25 mouse cellular contexts compared by ENCODE assay signal in genomic region chr13:36589092-36589491, GRCm38 (mm10).
DNase-seq lines count a peak whose midpoint lies in the region; ATAC-seq and TF ChIP-seq lines count a peak whose summit lies in the region.
"Had no signal": no experiment of that assay in that cellular context is flagged by ENCODE, and none has a peak within 500 bp of the region (broad histone marks: within the 10 kb centered on the region; RNA-seq: fewer than 3 reads in every experiment).

No protein-coding gene starts in this region.

- 54% methylated on average over 4 of the region's 4 CpGs for WGBS in embryonic facial prominence, embryonic 14.5 days
- WGBS in embryonic facial prominence, embryonic 10.5 days, result 53% methylated on average over 4 of the region's 4 CpGs
- WGBS in hindbrain, embryonic 12.5 days, result 58% methylated on average over 4 of the region's 4 CpGs
- 63% methylated on average over 4 of the region's 4 CpGs for WGBS in hindbrain, postnatal 0 days
- WGBS in midbrain, embryonic 13.5 days, result 39% methylated on average over 4 of the region's 4 CpGs
- WGBS in midbrain, embryonic 14.5 days, result 53% methylated on average over 4 of the region's 4 CpGs

- no peak for TF ChIP-seq CTCF in hindbrain, postnatal 0 days (IDR thresholded peaks at IDR 0.05; ENCODE audit: low read depth)
- no peak for TF ChIP-seq CTCF in brain, embryonic 14.5 days (IDR thresholded peaks at IDR 0.05; ENCODE audit: borderline replicate concordance, extremely low read depth, insufficient read depth, insufficient read length)

- H3K4me1 ChIP-seq in embryonic facial prominence, embryonic 14.5 days (ENCODE audit: control insufficient read depth, insufficient read depth, low read length), result no peaks in the 10 kb centered on the region
- peaks cover 5% of the 10 kb centered on the region for H3K4me1 ChIP-seq in embryonic facial prominence, embryonic 10.5 days
- peaks cover 4% of the 10 kb centered on the region for H3K4me1 ChIP-seq in hindbrain, embryonic 12.5 days
- H3K4me1 ChIP-seq in hindbrain, postnatal 0 days (ENCODE audit: insufficient read depth, low read length), result no peaks in the 10 kb centered on the region
- H3K4me1 ChIP-seq in midbrain, embryonic 13.5 days (replicated peaks), result peaks cover 5% of the 10 kb centered on the region
- peaks cover 6% of the 10 kb centered on the region; the same call in 1 of the 2 replicates for H3K4me1 ChIP-seq in midbrain, embryonic 14.5 days (ENCODE audit: control insufficient read depth, insufficient read depth, low read length)
- H3K4me1 ChIP-seq: embryonic facial prominence, embryonic 13.5 days had no signal

- TF ChIP-seq POLR2A in brain, embryonic 14.5 days (IDR thresholded peaks at IDR 0.05; ENCODE audit: borderline replicate concordance, extremely low read depth, insufficient read depth, insufficient read length, poor library complexity, severe bottlenecking), result no peak

- H3K9me3 ChIP-seq in embryonic facial prominence, embryonic 14.5 days (ENCODE audit: control insufficient read depth, low read length), result peaks cover 9% of the 10 kb centered on the region; the same call in 1 of the 2 replicates
- H3K9me3 ChIP-seq in embryonic facial prominence, embryonic 10.5 days, result 0 out of 2 replicates have a peak, but pooled peaks cover 7% of the 10 kb centered on the region
- peaks cover 6% of the 10 kb centered on the region; the same call in 1 of the 2 replicates for H3K9me3 ChIP-seq in hindbrain, embryonic 12.5 days (replicated peaks)
- no peaks in the 10 kb centered on the region for H3K9me3 ChIP-seq in hindbrain, postnatal 0 days (ENCODE audit: low read length)
- peaks cover 11% of the 10 kb centered on the region; the same call in 1 of the 2 replicates for H3K9me3 ChIP-seq in midbrain, embryonic 13.5 days
- peaks cover 12% of the 10 kb centered on the region for H3K9me3 ChIP-seq in midbrain, embryonic 14.5 days (ENCODE audit: control insufficient read depth, low read length)
- H3K9me3 ChIP-seq: embryonic facial prominence, embryonic 13.5 days; forebrain, embryonic 15.5 days; G1E had no signal

- H3K4me2 ChIP-seq in embryonic facial prominence, embryonic 14.5 days (ENCODE audit: low read depth, low read length), result no peak overlapping the region
- H3K4me2 ChIP-seq in hindbrain, embryonic 12.5 days (replicated peaks), result no peak overlapping the region
- no peak overlapping the region for H3K4me2 ChIP-seq in hindbrain, postnatal 0 days (ENCODE audit: low read depth, low read length)
- no peak overlapping the region for H3K4me2 ChIP-seq in midbrain, embryonic 13.5 days (replicated peaks)
- H3K4me2 ChIP-seq in midbrain, embryonic 14.5 days (ENCODE audit: low read length), result no peak overlapping the region
- H3K4me2 ChIP-seq: embryonic facial prominence, embryonic 13.5 days; forebrain, embryonic 13.5 days; forebrain, embryonic 15.5 days had no signal

- H3K27ac ChIP-seq in embryonic facial prominence, embryonic 14.5 days (replicated peaks; ENCODE audit: low read depth, low read length), result no peak overlapping the region
- no peak overlapping the region for H3K27ac ChIP-seq in embryonic facial prominence, embryonic 10.5 days (replicated peaks)
- H3K27ac ChIP-seq in hindbrain, embryonic 12.5 days, result no peak overlapping the region
- H3K27ac ChIP-seq in hindbrain, postnatal 0 days, result no peak overlapping the region
- no peak overlapping the region for H3K27ac ChIP-seq in midbrain, embryonic 13.5 days
- no peak overlapping the region for H3K27ac ChIP-seq in midbrain, embryonic 14.5 days (replicated peaks; ENCODE audit: low read depth, low read length)
- H3K27ac ChIP-seq: embryonic facial prominence, embryonic 13.5 days; forebrain, embryonic 13.5 days; forebrain, embryonic 15.5 days had no signal

- H3K4me3 ChIP-seq in embryonic facial prominence, embryonic 14.5 days (ENCODE audit: low read depth, low read length), result no peak overlapping the region
- H3K4me3 ChIP-seq in embryonic facial prominence, embryonic 10.5 days, result no peak overlapping the region
- no peak overlapping the region for H3K4me3 ChIP-seq in hindbrain, embryonic 12.5 days
- no peak overlapping the region for H3K4me3 ChIP-seq in hindbrain, postnatal 0 days (ENCODE audit: low read length)
- H3K4me3 ChIP-seq in midbrain, embryonic 13.5 days (replicated peaks), result no peak overlapping the region
- H3K4me3 ChIP-seq in midbrain, embryonic 14.5 days (replicated peaks; ENCODE audit: low read depth, low read length), result no peak overlapping the region
- H3K4me3 ChIP-seq: embryonic facial prominence, embryonic 13.5 days; forebrain, embryonic 13.5 days; forebrain, embryonic 15.5 days had no signal

- no peak overlapping the region for H3K9ac ChIP-seq in embryonic facial prominence, embryonic 14.5 days (ENCODE audit: low read depth, low read length)
- no peak overlapping the region for H3K9ac ChIP-seq in hindbrain, embryonic 12.5 days
- H3K9ac ChIP-seq in hindbrain, postnatal 0 days (replicated peaks; ENCODE audit: low read length), result no peak overlapping the region
- H3K9ac ChIP-seq in midbrain, embryonic 13.5 days (replicated peaks), result no peak overlapping the region
- H3K9ac ChIP-seq in midbrain, embryonic 14.5 days (replicated peaks; ENCODE audit: low read length), result no peak overlapping the region
- H3K9ac ChIP-seq: embryonic facial prominence, embryonic 13.5 days; forebrain, embryonic 13.5 days; forebrain, embryonic 15.5 days; forebrain, postnatal 0 days had no signal

- H3K27me3 ChIP-seq in embryonic facial prominence, embryonic 14.5 days (replicated peaks; ENCODE audit: control insufficient read depth, insufficient read depth, low read length), result no peaks in the 10 kb centered on the region
- no peaks in the 10 kb centered on the region for H3K27me3 ChIP-seq in embryonic facial prominence, embryonic 10.5 days (replicated peaks; ENCODE audit: low read depth, poor library complexity, severe bottlenecking)
- no peaks in the 10 kb centered on the region for H3K27me3 ChIP-seq in hindbrain, embryonic 12.5 days
- H3K27me3 ChIP-seq in hindbrain, postnatal 0 days (ENCODE audit: insufficient read depth, low read length), result no peaks in the 10 kb centered on the region
- H3K27me3 ChIP-seq in midbrain, embryonic 13.5 days, result no peaks in the 10 kb centered on the region
- no peaks in the 10 kb centered on the region for H3K27me3 ChIP-seq in midbrain, embryonic 14.5 days (ENCODE audit: control insufficient read depth, insufficient read depth, low read length)
- H3K27me3 ChIP-seq: CH12.LX; embryonic facial prominence, embryonic 13.5 days; forebrain, embryonic 13.5 days; forebrain, embryonic 15.5 days; Patski had no signal

- DNase-seq in embryonic facial prominence, embryonic 14.5 days (ENCODE audit: low spot score), result peak; percentile 7
- DNase-seq in embryonic facial prominence, embryonic 10.5 days (ENCODE audit: low spot score), result no peak
- no peak for DNase-seq in hindbrain, postnatal 0 days (ENCODE audit: low spot score)
- DNase-seq in midbrain, embryonic 14.5 days, result no peak
- DNase-seq in brain, embryonic 14.5 days (ENCODE audit: low read depth), result peak; percentile 18
- DNase-seq: adrenal gland, adult 8-10 months; adrenal gland, postnatal 14 days; adrenal gland, postnatal 36 days; B cell, adult 2 months; cerebellum, adult 11 months; cerebellum, adult 18-20 months; cerebellum, adult 8-10 months; cerebellum, adult 9-11 months; cerebellum, postnatal 25 days; forebrain, postnatal 0 days had no signal

- peak; percentile 75 for ATAC-seq in embryonic facial prominence, embryonic 14.5 days (ENCODE audit: low read depth)
- 0 out of 2 replicates have a peak, but pooled peaks have one; percentile 11 for ATAC-seq in hindbrain, embryonic 12.5 days (ENCODE audit: low FRiP score)
- no peak for ATAC-seq in hindbrain, postnatal 0 days
- peak; percentile 65; the same call in 1 of the 2 replicates for ATAC-seq in midbrain, embryonic 13.5 days
- ATAC-seq in midbrain, embryonic 14.5 days (ENCODE audit: low FRiP score, low TSS enrichment), result no peak
- ATAC-seq: activated CD4-positive, CD25-positive, alpha-beta regulatory T cell, adult 4 months; CD4-positive, CD25-positive, alpha-beta regulatory T cell, adult 4 months; forebrain, embryonic 13.5 days; forebrain, embryonic 15.5 days; forebrain, postnatal 0 days; Patski had no signal

- H3K36me3 ChIP-seq in embryonic facial prominence, embryonic 14.5 days (ENCODE audit: control insufficient read depth, insufficient read depth, low read length), result no peaks in the 10 kb centered on the region
- H3K36me3 ChIP-seq in embryonic facial prominence, embryonic 10.5 days (replicated peaks), result no peaks in the 10 kb centered on the region
- H3K36me3 ChIP-seq in hindbrain, embryonic 12.5 days, result no peaks in the 10 kb centered on the region
- no peaks in the 10 kb centered on the region for H3K36me3 ChIP-seq in hindbrain, postnatal 0 days (ENCODE audit: insufficient read depth, low read length)
- H3K36me3 ChIP-seq in midbrain, embryonic 13.5 days, result no peaks in the 10 kb centered on the region
- no peaks in the 10 kb centered on the region for H3K36me3 ChIP-seq in midbrain, embryonic 14.5 days (ENCODE audit: control insufficient read depth, insufficient read depth, low read length)
- H3K36me3 ChIP-seq: embryonic facial prominence, embryonic 13.5 days; forebrain, embryonic 15.5 days; G1E had no signal

Comparison
In these comparisons a context has a peak if more than half of its experiments do, and no peak if none do; other contexts are left out.
1. ATAC-seq: peak in embryonic facial prominence, embryonic 14.5 days (single experiment), hindbrain, embryonic 12.5 days (single experiment) and midbrain, embryonic 13.5 days (single experiment); none in hindbrain, postnatal 0 days (single experiment) and midbrain, embryonic 14.5 days (single experiment).
2. DNase-seq: peak in embryonic facial prominence, embryonic 14.5 days (single experiment) and brain, embryonic 14.5 days (single experiment); none in embryonic facial prominence, embryonic 10.5 days (single experiment), hindbrain, postnatal 0 days (single experiment) and midbrain, embryonic 14.5 days (single experiment).